Mouse (Mus musculus) adrenal gland, postnatal 4 days (tissue): ENCODE data around the gene Wnt16. TPM values are rescaled to one million over a fixed set of nuclear protein-coding genes. Genes with fewer than 3 reads are reported as not detected.
"Not testable (repeated sequence)": the region's sequence is repeated elsewhere in the genome, so short reads cannot be mapped to it uniquely, and the experiment has no call there.

ENCODE experiments used
- DNase-seq, 2 experiments: peaks; one replicate each; pipeline ENCODE4 v3.0.0; 2021 to 2022; ENCODE audit warnings: low spot score in 2 of 2, mixed read lengths in 2 of 2
- long read RNA-seq, 2 experiments: library from polyadenylated mRNA; stranded (forward); transcript quantifications; one replicate each; pipeline ENCODE4 v2.0.0; 2021
- total RNA-seq, 2 experiments: library from RNA; stranded (reverse); gene quantifications; 2 replicates each; pipeline ENCODE4 v1.2.3; 2021

Wnt16 gene
- under 1 TPM; 0.37 to 0.92 TPM for total RNA-seq
- long read RNA-seq, experiment 1: 0 reads
- long read RNA-seq, experiment 2: 0 reads

DNA sequence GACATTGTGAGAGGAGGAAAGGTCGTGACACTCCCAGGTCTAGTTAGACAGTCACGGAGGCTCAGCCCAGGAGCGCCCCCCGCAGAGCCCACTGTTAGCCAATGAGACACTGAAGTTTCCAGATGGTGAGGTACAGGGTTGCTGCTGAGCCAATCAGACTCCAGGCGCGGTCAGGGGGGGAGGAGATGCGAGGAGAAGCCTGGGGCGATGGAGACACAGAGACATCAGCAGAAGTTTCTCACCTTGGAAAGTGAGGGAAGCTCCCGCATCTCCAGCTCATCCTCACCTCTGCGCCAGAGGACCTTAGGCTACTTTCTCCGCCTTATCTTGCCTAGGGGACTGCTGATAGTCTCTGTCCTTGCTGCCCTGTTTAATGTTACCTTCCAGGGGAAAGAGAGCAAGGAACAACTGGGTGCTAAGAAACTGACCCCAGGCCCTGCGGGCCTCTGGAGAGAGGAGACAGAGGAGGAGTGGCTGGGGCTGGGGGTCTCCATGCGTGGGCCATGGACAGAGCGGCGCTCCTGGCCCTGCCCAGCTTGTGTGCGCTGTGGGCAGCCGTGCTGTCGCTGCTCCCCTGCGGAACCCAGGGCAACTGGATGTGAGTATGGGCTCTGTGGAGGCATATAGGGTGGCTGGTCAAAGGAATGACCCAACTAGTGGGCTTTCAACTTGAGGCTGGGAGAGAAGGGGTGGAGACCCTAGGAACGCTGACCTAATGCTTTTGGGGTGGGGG is at the start of gene Wnt16:
TSS of gene Wnt16 (plus strand) at position 224 of the 733 bp plus-strand sequence.
- DNase-seq: no peak

DNA sequence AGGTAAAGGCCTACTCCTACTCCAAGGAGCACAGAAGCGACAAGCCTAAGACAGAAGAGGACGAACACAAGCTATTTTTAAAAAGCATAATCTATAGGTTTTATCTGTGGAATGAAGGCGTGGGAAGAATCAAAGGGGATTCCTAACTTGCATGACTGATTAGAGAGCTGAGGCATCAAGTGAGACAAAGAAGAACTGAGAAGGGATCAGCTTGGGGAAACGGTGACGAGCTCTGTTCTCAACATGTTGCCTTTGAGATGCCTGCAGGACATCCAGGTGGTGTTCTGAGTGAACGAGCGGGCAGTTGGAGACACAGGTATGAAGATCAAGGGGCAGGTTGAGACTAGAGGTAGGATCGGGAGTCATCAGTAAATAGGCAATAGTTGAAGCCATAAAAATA is 44.7 kb upstream of the Wnt16 start:
- no peak for DNase-seq

DNA sequence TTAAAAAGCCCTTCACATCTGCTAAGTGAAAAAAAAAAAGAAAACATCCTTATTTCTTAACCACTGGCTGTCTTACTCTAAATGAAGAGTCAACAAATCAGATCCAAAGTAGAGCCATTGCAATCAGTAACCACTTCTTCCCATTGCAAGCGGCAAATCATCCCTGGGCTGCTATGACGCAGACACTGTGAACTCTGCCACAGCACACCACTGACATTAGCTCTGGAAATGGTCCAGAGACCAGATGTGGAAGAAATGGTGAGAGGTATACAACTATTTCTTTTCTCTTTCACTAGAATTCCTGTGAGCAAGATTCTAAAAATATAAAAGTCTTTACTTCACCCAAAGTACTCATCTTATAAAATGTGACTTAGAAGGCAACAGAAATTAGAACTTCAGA is 41.3 kb upstream of the Wnt16 start:
- DNase-seq: no peak

DNA sequence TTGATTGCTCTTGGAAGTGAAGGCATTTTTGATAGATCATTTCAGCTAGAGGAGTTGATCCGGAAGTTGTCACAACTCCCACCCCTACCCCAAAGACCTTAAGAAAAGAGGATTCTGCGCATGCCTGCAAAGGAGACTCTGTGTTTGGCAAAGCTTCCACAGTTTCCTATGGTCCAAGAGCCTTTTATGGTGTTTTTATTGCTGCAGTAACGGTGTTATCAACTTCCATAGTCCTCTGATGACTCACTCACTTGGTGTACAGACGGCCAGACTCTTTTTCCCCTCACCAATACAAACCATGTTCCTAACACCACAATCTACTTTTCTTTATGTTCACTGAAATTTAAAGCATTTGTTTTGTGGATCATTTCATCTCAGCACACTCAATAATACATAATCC is 29.2 kb upstream of the Wnt16 start:
- no peak for DNase-seq

DNA sequence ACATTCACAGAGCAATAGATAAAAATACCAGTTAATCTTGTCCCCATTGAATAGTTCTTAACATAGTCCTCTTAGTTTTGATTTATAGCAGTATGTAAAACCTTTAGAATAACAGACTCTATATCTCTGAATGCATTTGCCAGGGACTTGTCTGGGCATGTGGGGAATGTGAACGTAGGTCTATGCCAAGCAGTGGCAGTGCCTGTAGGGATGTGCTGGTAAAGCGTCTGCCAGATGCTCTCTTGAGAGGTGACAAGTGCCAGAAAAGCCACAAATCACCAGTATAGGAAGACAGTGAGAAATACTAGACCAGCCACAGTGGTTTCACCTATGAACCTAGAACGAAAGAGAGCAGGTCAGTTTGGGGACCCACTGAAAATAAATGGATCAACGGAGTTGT is 25.5 kb upstream of the Wnt16 start:
- no peak for DNase-seq

DNA sequence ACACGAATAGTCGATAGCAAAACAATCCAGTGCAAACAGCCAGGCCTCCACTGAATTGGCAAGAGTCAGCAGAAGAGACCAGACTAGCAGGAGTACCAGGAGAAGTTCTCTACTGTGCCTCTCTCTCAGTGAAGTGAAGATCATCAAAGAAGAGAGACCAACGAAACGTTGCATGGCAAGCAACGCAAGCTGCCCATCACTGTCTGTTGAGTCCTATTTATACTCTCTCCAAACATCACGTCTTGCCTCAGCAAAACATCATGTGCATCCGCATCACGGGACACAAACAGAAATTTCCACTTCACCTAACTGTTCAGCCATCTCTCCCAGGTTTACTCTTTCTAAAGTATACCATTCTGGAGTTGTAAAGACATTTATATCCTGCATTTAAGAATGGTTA is 23.9 kb upstream of the Wnt16 start:
- not testable (repeated sequence) for DNase-seq

DNA sequence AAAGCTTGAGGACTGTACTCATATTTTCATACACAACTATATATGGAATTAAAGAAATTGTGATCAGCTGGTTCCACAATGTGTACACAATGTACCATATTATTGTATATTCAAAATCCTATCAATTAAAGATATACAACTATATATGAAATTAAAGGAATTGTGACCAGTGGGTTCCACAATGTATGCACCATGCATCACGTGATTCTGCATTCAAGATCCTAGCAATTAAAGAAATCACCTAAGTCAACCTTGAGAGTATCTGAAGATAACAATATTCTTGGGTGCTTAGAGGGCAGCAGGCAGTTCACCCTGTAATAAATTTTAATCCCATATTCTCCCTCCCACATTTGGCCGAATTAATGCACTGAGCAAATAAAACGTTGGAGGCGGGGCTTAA is 22.0 kb upstream of the Wnt16 start:
- DNase-seq: no peak

DNA sequence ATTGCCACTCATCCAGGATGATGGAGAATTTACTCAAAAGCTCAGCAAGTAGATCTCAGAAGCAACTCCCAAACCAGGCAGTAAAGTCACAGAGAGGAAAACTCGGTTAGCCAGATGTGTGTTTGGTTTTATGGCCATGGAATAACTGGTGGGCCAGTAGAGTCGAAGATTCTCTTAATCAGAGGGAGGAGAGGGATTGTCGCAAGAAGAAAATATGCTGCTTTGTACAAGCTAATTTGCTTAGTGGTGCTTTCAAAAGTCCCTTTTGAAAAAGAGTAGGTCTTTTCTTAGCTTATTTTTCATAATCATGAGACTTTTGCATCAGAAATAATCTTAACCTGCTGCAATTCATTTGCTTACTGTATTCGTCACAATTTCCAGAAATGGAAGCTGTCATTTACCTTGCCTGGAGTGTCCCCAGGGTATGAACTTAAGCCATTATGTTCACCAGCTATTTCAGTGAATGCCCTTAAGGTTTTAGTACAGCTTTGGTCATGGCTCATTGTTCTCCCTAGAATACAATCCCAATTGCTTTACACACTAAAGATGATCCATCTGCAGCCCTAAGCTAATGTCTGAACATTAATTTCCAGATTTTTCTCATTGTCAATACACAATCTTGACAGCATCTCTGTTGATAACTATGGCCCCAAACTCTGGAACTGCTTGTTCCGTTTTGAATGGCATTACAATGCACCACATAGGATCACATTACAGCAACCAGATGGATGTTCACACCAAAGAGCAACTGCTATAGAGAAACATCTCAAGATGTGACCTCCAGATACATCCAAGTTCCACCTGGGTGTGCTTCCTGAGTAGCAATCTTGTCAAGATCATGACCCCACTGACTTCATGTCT is 20.0 kb upstream of the Wnt16 start:
- no peak for DNase-seq

DNA sequence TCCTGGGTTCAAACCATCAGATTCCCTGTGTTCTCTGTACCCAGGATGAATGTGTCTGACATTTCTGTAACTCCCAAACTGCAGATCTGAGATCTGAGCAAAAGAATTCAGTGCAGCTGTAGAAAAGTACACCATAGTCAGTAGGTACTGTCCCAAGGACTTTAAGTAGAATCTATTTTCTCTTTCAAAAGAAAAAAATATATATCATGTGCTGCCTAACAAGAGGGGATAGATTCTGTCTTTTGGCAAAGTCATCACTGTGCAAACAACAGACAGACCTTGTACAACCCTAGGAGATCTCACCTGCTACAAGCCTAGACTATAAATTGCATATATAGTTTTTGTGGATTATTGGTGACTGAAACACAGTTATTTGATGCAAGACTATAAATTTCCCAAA is 19.4 kb upstream of the Wnt16 start:
- DNase-seq: no peak

DNA sequence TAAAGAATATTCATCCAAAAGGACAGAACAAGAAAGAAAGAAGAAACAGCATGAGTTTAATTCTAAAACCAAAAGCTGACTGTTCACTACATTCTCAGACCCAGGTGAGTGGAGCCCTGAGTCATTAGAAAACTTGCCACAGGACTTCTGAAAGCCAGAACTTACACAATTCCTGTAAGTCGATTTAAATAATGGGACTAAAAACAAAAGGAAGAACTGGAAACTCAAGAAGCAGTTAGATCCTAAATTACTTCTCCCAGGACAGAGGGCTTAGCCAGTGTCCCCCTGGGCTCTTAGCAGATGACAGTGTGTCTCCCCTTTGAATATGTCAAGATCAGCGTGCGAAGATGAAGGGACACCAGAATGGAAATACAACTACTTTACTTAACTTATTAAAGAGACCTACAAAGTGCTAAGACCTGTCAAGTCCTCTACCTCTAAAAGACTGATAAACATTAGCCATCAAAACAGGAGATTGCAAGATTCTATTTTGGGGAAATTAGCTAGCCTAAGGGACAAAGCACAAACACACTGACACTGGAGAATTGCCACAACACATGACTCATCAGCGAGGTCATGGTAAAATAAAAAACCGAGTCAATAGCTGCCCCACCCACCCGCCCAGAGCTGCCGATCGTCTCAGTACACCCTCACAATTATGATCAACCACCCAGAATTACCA is 18.0 kb upstream of the Wnt16 start:
- DNase-seq: no peak

DNA sequence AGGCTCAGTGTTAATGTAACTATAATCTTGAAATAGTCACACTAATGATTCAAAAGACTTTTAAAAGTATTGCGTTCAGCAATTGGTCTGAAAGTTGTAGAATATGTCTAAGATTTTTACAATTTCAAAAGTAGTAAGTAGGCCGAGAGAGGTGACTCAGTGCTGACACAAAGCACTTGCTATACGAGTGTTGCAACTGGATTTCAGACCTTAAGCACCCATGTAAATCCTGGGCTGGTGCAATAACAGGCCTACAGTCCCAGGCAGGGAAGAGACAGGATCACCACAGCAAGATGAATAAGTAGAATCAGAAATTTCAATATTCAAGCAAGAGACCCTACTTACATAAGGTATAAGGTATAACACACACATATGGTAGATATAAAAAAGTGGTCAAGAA is 10.1 kb upstream of the Wnt16 start:
- DNase-seq: no peak

DNA sequence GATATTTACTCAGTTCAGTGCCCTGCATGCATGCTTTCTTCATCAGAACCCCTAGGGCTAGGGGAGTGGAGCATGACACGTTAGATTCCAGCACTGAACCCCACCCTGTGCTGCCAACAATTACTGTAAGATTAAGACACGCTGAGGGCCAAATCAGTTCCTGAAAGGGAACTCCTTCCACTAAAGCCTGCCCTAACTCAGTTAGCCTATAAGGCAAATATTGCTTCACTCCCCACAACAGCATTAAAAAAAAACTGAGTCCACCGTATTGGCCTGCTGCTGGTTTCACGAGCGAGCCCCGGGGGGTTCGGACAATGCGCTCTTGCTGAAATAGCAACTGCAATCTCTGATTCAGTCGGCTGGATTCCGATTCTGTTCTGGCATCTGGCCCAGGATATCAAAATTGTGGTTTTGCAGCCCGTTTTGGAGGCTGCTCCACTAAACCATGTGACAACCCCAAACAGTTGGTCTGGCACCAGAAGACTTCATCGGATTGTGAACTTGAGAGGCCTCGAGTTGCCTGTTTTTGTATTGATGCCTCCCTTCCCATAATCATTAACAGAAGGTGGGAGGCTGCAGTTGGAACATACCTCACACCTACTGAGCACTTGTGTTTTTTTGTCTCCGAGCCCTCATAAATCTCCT is 7.7 kb upstream of the Wnt16 start:
- peak in 1 of 2 experiments; percentile 20 for DNase-seq

DNA sequence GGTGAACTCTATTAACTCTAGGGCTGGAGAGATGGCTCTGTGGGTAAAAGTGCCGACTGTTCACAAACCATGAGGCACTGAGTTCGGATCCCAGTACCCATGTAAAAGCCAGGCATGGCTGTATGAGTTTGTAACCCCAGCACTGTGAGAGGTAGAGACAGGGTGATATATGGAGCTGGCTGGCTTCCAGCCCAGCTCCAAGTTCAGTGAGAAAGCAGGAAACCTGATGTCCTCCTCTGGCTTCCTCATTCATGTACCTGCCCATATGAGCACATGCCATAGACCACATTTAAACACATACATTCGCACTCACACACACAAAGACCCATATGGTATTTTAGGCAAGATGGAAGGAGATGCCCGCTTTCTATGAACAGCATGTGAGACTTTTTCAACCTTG is 5.6 kb upstream of the Wnt16 start:
- DNase-seq: no peak

DNA sequence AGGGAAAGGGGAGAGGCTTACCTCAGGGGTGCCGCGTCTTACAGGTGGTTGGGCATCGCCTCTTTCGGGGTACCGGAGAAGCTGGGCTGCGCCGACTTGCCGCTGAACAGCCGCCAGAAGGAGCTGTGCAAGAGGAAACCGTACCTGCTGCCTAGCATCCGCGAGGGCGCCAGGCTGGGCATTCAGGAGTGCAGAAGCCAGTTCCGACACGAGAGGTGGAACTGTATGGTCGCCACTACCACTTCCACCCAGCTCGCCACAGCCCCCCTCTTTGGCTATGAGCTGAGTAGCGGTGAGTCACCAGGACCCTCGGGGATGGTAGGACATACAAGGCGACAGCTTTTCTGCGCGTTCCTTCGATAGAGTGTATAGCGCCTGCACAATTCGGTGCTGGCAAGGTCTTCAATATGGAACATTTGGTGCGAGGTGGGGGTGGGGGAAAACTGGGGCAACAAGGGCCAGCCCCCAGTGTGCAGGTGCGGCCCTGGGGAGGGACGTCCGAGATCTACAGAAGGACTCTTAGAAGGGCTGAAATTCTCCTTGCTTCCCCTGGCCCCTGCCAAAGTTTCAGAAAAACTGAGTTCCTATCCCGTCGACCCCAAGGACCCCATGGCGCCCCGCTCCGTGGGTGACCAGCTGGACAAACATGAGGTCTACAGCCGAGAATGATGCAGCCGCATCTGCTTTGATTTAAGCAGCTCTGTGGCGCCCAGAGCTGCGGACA is 872 bp downstream of the Wnt16 start:
- DNase-seq: no peak

DNA sequence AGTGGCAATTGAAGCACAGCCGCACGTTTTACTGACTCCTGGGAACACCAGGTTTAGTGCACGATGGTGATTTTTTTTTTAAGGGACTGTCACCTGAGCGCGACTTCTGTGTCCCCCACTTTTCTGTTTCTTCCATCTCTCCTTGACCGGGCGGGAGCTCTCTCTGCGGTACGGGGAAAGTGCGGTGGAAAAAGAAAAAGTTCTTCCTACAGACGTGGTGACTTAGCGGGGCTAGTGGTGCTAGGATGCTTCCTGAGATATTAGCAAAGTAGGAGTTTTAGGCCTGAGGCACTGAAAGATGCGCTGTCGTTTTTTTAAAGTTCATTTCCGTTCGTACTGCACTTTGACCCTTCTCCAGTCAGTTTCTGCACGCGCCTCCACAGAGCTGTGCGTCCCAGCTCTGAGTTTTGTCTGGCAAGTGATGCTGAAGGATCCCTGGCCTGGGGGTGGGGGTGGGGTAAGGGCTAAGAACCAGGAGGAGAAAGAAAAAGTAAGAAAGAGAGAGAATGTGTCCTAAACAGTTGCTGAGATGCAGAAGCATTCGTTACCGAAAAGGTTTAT is 1.5 kb downstream of the Wnt16 start:
- no peak for DNase-seq

DNA sequence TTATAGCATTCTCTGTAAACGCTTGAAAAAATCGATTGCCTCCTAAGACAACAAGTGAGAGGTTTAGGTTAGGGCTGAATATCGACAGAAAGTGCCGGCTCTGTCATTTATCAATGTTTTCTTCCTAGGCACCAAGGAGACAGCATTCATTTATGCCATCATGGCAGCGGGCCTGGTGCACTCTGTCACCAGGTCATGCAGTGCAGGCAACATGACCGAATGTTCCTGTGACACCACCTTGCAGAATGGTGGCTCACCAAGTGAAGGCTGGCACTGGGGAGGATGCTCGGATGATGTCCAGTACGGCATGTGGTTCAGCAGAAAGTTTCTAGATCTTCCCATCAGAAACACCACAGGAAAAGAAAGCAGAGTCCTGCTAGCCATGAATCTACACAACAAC is 2.8 kb downstream of the Wnt16 start:
- DNase-seq: no peak

DNA sequence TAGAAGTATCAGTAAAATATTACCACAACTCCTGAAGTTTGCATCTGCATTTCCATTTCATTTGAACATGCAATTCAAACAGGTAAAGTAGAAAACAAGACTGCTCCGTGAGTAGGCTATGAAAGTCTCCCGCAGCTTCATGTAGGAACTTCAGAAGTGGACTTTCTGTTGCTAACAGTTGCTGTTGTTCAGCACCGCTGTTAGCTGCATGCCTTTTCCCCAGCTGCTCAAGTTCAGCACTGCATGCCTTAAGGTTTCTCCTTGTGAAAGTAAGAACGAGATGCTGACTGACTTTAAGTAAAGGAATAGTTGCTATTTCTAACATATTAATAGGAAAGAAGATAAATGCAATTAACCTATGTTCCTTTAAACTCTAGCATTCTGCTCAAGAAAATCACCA is 4.0 kb downstream of the Wnt16 start:
- no peak for DNase-seq

DNA sequence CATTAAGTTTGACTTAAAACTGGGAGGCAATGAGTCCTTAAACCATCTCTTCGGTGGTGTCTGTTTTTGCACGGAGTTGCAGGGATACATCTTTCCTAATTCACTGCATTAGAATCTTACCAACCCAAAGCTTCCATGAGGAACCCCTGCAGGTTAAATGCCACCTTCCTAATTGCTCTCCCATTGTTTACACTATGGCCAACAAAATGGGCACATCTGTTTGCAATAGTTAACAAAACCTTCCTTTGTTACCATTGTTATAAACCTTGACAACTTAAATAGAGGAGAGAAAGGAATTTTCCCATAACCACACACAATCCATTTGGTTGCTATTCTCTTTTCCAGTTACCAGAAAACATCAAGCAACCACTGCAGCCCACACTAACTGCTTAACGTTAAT is 5.9 kb downstream of the Wnt16 start:
- DNase-seq: no peak

DNA sequence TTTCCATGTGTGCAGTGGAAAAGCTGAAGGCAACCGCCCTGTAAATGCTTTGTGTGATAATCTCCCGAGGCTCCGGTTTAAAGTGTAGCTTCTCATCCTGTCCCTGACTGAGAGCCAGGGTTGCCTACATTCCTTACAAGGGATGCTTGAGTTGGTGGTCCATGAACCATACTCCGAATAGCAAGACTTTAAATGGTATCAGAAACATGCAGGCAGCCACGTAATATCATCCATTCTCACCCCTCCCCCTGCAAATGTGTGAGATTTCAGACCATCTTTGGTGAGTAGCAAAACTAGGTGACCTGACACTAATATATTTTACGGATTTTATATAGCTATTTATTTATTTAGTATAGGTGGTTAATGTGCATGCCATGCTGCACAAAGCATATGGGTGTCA is 9.0 kb downstream of the Wnt16 start:
- DNase-seq: no peak

DNA sequence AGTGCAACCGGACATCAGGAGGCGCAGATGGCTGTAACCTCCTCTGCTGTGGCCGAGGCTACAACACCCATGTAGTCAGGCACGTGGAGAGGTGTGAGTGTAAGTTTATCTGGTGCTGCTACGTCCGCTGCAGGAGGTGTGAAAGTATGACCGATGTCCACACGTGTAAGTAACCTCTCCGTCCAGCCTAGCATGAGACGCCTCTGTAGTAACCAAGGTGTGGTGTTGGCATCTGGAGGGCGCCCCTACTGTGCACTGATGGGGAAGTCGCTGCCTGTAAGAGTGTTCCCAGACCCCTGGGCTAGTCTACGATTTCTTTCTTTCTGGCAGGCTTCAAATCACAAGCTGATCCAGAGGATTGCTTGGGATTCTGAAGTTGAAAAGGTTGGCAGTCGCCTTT is 10.0 kb downstream of the Wnt16 start:
- DNase-seq: no peak
